Mouse (Mus musculus) midbrain, embryonic 12.5 days (tissue): ENCODE measurements around the gene Ank3. TPM values are rescaled to one million over a fixed set of nuclear protein-coding genes. Genes with fewer than 3 reads are reported as not detected.
A peak's percentile ranks its signal among the peaks of the same experiment; 100 is the strongest.

Source experiments
- ATAC-seq: fragments of 200-750 bp; cut with Nextera tagmentation; 2 replicates; pipeline ENCODE4 v1.8.0; 2017; ENCODE audit warnings: low read depth, moderate TSS enrichment, moderate library complexity; ENCODE audit not compliant: low FRiP score
- H3K27ac ChIP-seq: fragments of 300-500 bp; sonication (generic); replicated peaks from 2 replicates; pipeline ENCODE4 v1.5.1; 2016; ENCODE audit warnings: mild to moderate bottlenecking
- H3K27me3 ChIP-seq: fragments of 300-500 bp; sonication (generic); 2 replicates; pipeline ENCODE4 v1.6.1; 2016; ENCODE audit warnings: mild to moderate bottlenecking
- H3K36me3 ChIP-seq: fragments of 300-500 bp; sonication (generic); 2 replicates; pipeline ENCODE4 v1.6.1; 2016
- H3K4me1 ChIP-seq: fragments of 300-500 bp; sonication (generic); 2 replicates; pipeline ENCODE4 v1.6.1; 2016
- H3K4me2 ChIP-seq: fragments of 300-500 bp; sonication (generic); replicated peaks from 2 replicates; pipeline ENCODE4 v1.6.1; 2016; ENCODE audit warnings: mild to moderate bottlenecking, moderate library complexity
- H3K4me3 ChIP-seq: fragments of 300-500 bp; sonication (generic); 2 replicates; pipeline ENCODE4 v1.5.1; 2016; ENCODE audit warnings: mild to moderate bottlenecking
- H3K9ac ChIP-seq: fragments of 300-500 bp; sonication (generic); replicated peaks from 2 replicates; pipeline ENCODE4 v1.6.1; 2016; ENCODE audit warnings: mild to moderate bottlenecking, moderate library complexity
- H3K9me3 ChIP-seq: fragments of 300-500 bp; sonication (generic); 2 replicates; pipeline ENCODE4 v1.6.1; 2016; ENCODE audit warnings: mild to moderate bottlenecking
- WGBS: fragments of 180-500 bp; shearing (Covaris S2); methylation state at CpG from one replicate; pipeline ENCODE4 v1.1.7; 2016; 5-methylcytosine and 5-hydroxymethylcytosine counted together
- polyA plus RNA-seq: library from polyadenylated mRNA; unstranded; fragments of >200 nt; fragmentation: Nextera tagmentation; extraction: Ambion mirVana; gene quantifications from 2 replicates; pipeline ENCODE4 v1.2.1, GENCODE M21; 2016

Ank3 gene
- polyA plus RNA-seq, 1 experiment from 2014 or later: 86.9 TPM

- no peaks in the 10 kb centered on the region for H3K27me3 ChIP-seq
Measured at GRCm38 (mm10) chr10:69701226-69701625, 302.7 kb downstream of the Ank3 start.

GRCm38 (mm10) chr10:69705806-69706768 lies 307.5 kb downstream of the Ank3 start:
- no peaks in the 10 kb centered on the region for H3K36me3 ChIP-seq
- no peaks in the 10 kb centered on the region for H3K9me3 ChIP-seq
- peak overlapping the region; percentile 64 for H3K4me2 ChIP-seq
- no peaks in the 10 kb centered on the region for H3K27me3 ChIP-seq
- peak; percentile 61 for ATAC-seq
- peak overlapping the region; percentile 42 for H3K4me3 ChIP-seq
- peak overlapping the region; percentile 62 for H3K9ac ChIP-seq
- WGBS: 3% methylated on average over 17 of the region's 17 CpGs
- peaks cover 45% of the 10 kb centered on the region for H3K4me1 ChIP-seq
- peak overlapping the region; percentile 80 for H3K27ac ChIP-seq

More at GRCm38 (mm10) chr10:69701226-69701625, 302.7 kb downstream of the Ank3 start:
- H3K9me3 ChIP-seq: no peaks in the 10 kb centered on the region
- peak; percentile 24; the same call in 1 of the 2 replicates for ATAC-seq
- H3K4me2 ChIP-seq: no peak overlapping the region
- no peak overlapping the region for H3K9ac ChIP-seq
- WGBS: 46% methylated on average over 4 of the region's 4 CpGs
- no peak overlapping the region for H3K27ac ChIP-seq
- no peaks in the 10 kb centered on the region for H3K36me3 ChIP-seq
- peaks cover 20% of the 10 kb centered on the region for H3K4me1 ChIP-seq
- no peak overlapping the region for H3K4me3 ChIP-seq

GRCm38 (mm10) chr10:69706851-69707788 lies 308.5 kb downstream of the Ank3 start:
- Histone ChIP-seq H3K4me3 (peak overlapping the region; percentile 42), H3K27ac (peak overlapping the region; percentile 80), H3K27me3 (no peaks in the 10 kb centered on the region), H3K36me3 (no peaks in the 10 kb centered on the region), H3K9ac (peak overlapping the region; percentile 62), H3K9me3 (no peaks in the 10 kb centered on the region), H3K4me2 (peak overlapping the region; percentile 64), H3K4me1 (peaks cover 41% of the 10 kb centered on the region)
- 21% methylated on average over 14 of the region's 14 CpGs for WGBS
- no peak for ATAC-seq

GRCm38 (mm10) chr10:69707844-69708550 lies 309.4 kb downstream of the Ank3 start:
- Histone ChIP-seq H3K27ac (no peak overlapping the region), H3K9ac (0 out of 2 replicates have a peak overlapping the region, but pooled peaks have one; percentile 62), H3K4me1 (peaks cover 41% of the 10 kb centered on the region)

GRCm38 (mm10) chr10:69709631-69710030 lies 311.1 kb downstream of the Ank3 start:
- H3K4me3 ChIP-seq: no peak overlapping the region
- WGBS: 81% methylated on average over 2 of the region's 2 CpGs
- no peak overlapping the region for H3K4me2 ChIP-seq
- no peak overlapping the region for H3K27ac ChIP-seq
- no peaks in the 10 kb centered on the region for H3K36me3 ChIP-seq
- H3K9me3 ChIP-seq: no peaks in the 10 kb centered on the region
- peaks cover 41% of the 10 kb centered on the region for H3K4me1 ChIP-seq
- no peaks in the 10 kb centered on the region for H3K27me3 ChIP-seq
- H3K9ac ChIP-seq: no peak overlapping the region
- no peak for ATAC-seq

More at GRCm38 (mm10) chr10:69707844-69708550, 309.4 kb downstream of the Ank3 start:
- ATAC-seq: no peak
- Histone ChIP-seq H3K9me3 (no peaks in the 10 kb centered on the region), H3K36me3 (no peaks in the 10 kb centered on the region), H3K4me3 (peak overlapping the region; percentile 42; the same call in 1 of the 2 replicates), H3K27me3 (no peaks in the 10 kb centered on the region), H3K4me2 (peak overlapping the region; percentile 64)
- WGBS: 80% methylated on average over 11 of the region's 11 CpGs

- Histone ChIP-seq H3K4me3 (no peak overlapping the region), H3K27ac (no peak overlapping the region), H3K36me3 (no peaks in the 10 kb centered on the region), H3K9me3 (no peaks in the 10 kb centered on the region), H3K27me3 (no peaks in the 10 kb centered on the region), H3K9ac (no peak overlapping the region), H3K4me2 (no peak overlapping the region), H3K4me1 (peaks cover 29% of the 10 kb centered on the region)
- ATAC-seq: no peak
- 93% methylated on average over 5 of the region's 5 CpGs for WGBS
Measured at GRCm38 (mm10) chr10:69710802-69711201, 312.2 kb downstream of the Ank3 start.

GRCm38 (mm10) chr10:69716907-69717306 lies 318.3 kb downstream of the Ank3 start:
- no peaks in the 10 kb centered on the region for H3K36me3 ChIP-seq
- no peak overlapping the region for H3K4me3 ChIP-seq
- WGBS: 80% methylated on average over 4 of the region's 4 CpGs
- no peak for ATAC-seq
- no peaks in the 10 kb centered on the region for H3K9me3 ChIP-seq
- H3K27me3 ChIP-seq: no peaks in the 10 kb centered on the region
- H3K4me2 ChIP-seq: no peak overlapping the region
- no peak overlapping the region for H3K27ac ChIP-seq
- H3K9ac ChIP-seq: no peak overlapping the region
- H3K4me1 ChIP-seq: peaks cover 21% of the 10 kb centered on the region

- WGBS: 65% methylated on average over 5 of the region's 5 CpGs
- no peak for ATAC-seq
- Histone ChIP-seq H3K4me3 (no peak overlapping the region), H3K36me3 (no peaks in the 10 kb centered on the region), H3K27me3 (no peaks in the 10 kb centered on the region), H3K4me2 (peak overlapping the region; percentile 25; the same call in 1 of the 2 replicates), H3K9ac (no peak overlapping the region), H3K27ac (peak overlapping the region; percentile 75), H3K4me1 (peaks cover 21% of the 10 kb centered on the region), H3K9me3 (no peaks in the 10 kb centered on the region)
Measured at GRCm38 (mm10) chr10:69719421-69719820, 320.8 kb downstream of the Ank3 start.

- Histone ChIP-seq H3K27ac (peak overlapping the region; percentile 75), H3K27me3 (no peaks in the 10 kb centered on the region), H3K9ac (no peak overlapping the region), H3K36me3 (no peaks in the 10 kb centered on the region), H3K4me1 (peaks cover 24% of the 10 kb centered on the region), H3K9me3 (no peaks in the 10 kb centered on the region), H3K4me3 (no peak overlapping the region), H3K4me2 (peak overlapping the region; percentile 25)
- peak; percentile 42; the same call in 1 of the 2 replicates for ATAC-seq
- WGBS: 34% methylated on average over 12 of the region's 12 CpGs
Measured at GRCm38 (mm10) chr10:69719901-69720415, 321.4 kb downstream of the Ank3 start.

- Histone ChIP-seq H3K4me3 (no peak overlapping the region), H3K27me3 (no peaks in the 10 kb centered on the region), H3K4me1 (peaks cover 26% of the 10 kb centered on the region), H3K36me3 (no peaks in the 10 kb centered on the region), H3K9me3 (no peaks in the 10 kb centered on the region), H3K27ac (peak overlapping the region; percentile 75), H3K9ac (no peak overlapping the region), H3K4me2 (peak overlapping the region; percentile 25; the same call in 1 of the 2 replicates)
- 25% methylated on average over 10 of the region's 10 CpGs for WGBS
- 0 out of 2 replicates have a peak, but pooled peaks have one; percentile 7 for ATAC-seq
Measured at GRCm38 (mm10) chr10:69720452-69720851, 321.9 kb downstream of the Ank3 start.
